Mouse (Mus musculus) embryonic facial prominence, embryonic 13.5 days (tissue): ENCODE data around the gene Diaph3. TPM values are rescaled to one million over a fixed set of nuclear protein-coding genes. Genes with fewer than 3 reads are reported as not detected.

ENCODE experiments used
- ATAC-seq: fragments of 200-750 bp; cut with Nextera tagmentation; 2 replicates; pipeline ENCODE4 v1.8.0; 2017; ENCODE audit warnings: low read depth; ENCODE audit not compliant: insufficient number of reproducible peaks, insufficient read depth, low FRiP score, low TSS enrichment
- H3K27ac ChIP-seq: fragments of 300-500 bp; sonication (generic); 2 replicates; pipeline ENCODE4 v1.5.1; 2015; ENCODE audit warnings: moderate library complexity, mild to moderate bottlenecking, inconsistent platforms
- H3K27me3 ChIP-seq: fragments of 300-500 bp; sonication (generic); 2 replicates; pipeline ENCODE4 v1.6.1; 2015; ENCODE audit warnings: mild to moderate bottlenecking, inconsistent platforms
- H3K36me3 ChIP-seq: fragments of 300-500 bp; sonication (generic); 2 replicates; pipeline ENCODE4 v1.6.1; 2015; ENCODE audit warnings: mild to moderate bottlenecking, inconsistent platforms
- H3K4me1 ChIP-seq: fragments of 300-500 bp; sonication (generic); 2 replicates; pipeline ENCODE4 v1.6.1; 2015; ENCODE audit warnings: inconsistent platforms
- H3K4me2 ChIP-seq: fragments of 300-500 bp; sonication (generic); 2 replicates; pipeline ENCODE4 v1.6.1; 2015; ENCODE audit warnings: moderate library complexity, mild to moderate bottlenecking, inconsistent platforms
- H3K4me3 ChIP-seq: fragments of 300-500 bp; sonication (generic); 2 replicates; pipeline ENCODE4 v1.5.1; 2015; ENCODE audit warnings: mild to moderate bottlenecking, inconsistent platforms
- H3K9ac ChIP-seq: fragments of 300-500 bp; sonication (generic); 2 replicates; pipeline ENCODE4 v1.6.1; 2015; ENCODE audit warnings: mild to moderate bottlenecking, inconsistent platforms
- H3K9me3 ChIP-seq: fragments of 300-500 bp; sonication (generic); 2 replicates; pipeline ENCODE4 v1.6.1; 2016; ENCODE audit warnings: inconsistent platforms
- WGBS: fragments of 180-500 bp; shearing (Covaris S2); methylation state at CpG from one replicate; pipeline ENCODE4 v1.1.7; 2015; ENCODE audit warnings: mixed read lengths; 5-methylcytosine and 5-hydroxymethylcytosine counted together
- polyA plus RNA-seq: library from polyadenylated mRNA; unstranded; fragments of >200 nt; fragmentation: Nextera tagmentation; extraction: Ambion mirVana; gene quantifications from 2 replicates; pipeline ENCODE4 v1.2.1, GENCODE M21; 2015

Diaph3 gene
- polyA plus RNA-seq, 1 experiment from 2014 or later = 14.8 TPM

DNA sequence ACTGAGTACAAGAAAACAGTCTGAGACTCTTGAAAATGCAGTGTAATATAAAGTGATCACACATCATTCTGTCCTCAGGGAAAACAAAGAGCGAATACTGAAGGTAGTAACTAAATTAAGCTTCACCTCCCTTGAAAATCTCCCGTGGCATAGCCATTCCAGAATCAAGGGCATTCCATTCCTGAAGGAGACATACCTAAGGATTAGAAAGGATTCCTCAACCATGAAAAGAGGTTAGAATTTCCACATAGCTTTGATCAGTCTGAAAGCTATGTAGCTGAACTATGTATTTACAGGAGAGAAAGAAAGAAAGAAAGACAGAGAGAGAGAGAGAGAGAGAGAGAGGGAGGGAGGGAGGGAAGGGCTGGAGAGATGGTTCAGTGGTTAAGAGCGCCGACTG is 210.3 kb downstream of the Diaph3 start:
- Histone ChIP-seq H3K4me3 (no peak overlapping the region), H3K9ac (no peak overlapping the region), H3K4me2 (no peak overlapping the region), H3K9me3 (no peaks in the 10 kb centered on the region), H3K36me3 (no peaks in the 10 kb centered on the region), H3K27me3 (no peaks in the 10 kb centered on the region), H3K4me1 (no peaks in the 10 kb centered on the region), H3K27ac (no peak overlapping the region)
- WGBS = 66% methylated on average over 4 of the region's 4 CpGs
- ATAC-seq = no peak

DNA sequence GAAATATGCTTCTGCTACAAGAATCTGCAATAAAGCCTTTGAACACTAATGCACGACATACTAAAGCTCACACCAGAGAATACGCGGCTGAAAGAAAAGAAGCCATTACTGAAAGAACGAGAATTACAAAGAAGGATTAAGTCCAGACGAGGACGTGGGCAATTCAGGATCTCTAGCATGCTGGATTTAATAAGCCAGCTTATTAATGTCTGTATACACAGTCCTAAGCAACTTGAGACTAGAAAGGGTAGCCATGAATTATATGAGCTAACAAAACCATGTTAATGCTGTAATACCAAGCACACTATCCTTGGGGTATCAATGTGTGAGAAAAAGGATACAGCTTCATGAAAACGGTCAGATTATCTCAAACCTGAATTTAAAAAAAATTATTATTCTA is 214.2 kb downstream of the Diaph3 start:
- H3K4me2 ChIP-seq = no peak overlapping the region
- no peaks in the 10 kb centered on the region for H3K4me1 ChIP-seq
- H3K27ac ChIP-seq = no peak overlapping the region
- WGBS = 57% methylated on average over 7 of the region's 7 CpGs
- no peaks in the 10 kb centered on the region for H3K27me3 ChIP-seq
- no peaks in the 10 kb centered on the region for H3K9me3 ChIP-seq
- H3K4me3 ChIP-seq = no peak overlapping the region
- no peaks in the 10 kb centered on the region for H3K36me3 ChIP-seq
- no peak overlapping the region for H3K9ac ChIP-seq
- no peak for ATAC-seq

DNA sequence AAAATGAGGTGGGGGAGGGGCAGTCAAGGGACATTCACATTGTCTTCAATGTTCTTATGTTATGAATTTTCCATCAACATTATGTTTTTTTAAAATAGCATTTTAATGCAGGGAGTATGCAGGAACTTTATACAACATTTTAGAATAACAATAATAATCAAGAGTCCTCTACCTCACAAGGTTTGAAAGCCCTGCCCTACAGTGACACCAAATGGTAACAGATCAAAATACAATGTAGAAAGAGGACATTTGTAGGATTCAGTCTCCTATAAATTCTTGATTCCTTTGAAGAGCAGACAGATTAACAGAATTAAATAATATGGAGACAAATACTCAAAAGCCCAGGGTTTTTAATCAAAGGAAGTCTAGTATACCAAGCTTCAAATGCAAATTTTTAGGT is 242.1 kb downstream of the Diaph3 start:
- Histone ChIP-seq H3K4me3 (no peak overlapping the region), H3K9me3 (no peaks in the 10 kb centered on the region), H3K4me2 (no peak overlapping the region), H3K27me3 (no peaks in the 10 kb centered on the region), H3K27ac (no peak overlapping the region), H3K9ac (no peak overlapping the region), H3K4me1 (no peaks in the 10 kb centered on the region), H3K36me3 (no peaks in the 10 kb centered on the region)
- no peak for ATAC-seq

DNA sequence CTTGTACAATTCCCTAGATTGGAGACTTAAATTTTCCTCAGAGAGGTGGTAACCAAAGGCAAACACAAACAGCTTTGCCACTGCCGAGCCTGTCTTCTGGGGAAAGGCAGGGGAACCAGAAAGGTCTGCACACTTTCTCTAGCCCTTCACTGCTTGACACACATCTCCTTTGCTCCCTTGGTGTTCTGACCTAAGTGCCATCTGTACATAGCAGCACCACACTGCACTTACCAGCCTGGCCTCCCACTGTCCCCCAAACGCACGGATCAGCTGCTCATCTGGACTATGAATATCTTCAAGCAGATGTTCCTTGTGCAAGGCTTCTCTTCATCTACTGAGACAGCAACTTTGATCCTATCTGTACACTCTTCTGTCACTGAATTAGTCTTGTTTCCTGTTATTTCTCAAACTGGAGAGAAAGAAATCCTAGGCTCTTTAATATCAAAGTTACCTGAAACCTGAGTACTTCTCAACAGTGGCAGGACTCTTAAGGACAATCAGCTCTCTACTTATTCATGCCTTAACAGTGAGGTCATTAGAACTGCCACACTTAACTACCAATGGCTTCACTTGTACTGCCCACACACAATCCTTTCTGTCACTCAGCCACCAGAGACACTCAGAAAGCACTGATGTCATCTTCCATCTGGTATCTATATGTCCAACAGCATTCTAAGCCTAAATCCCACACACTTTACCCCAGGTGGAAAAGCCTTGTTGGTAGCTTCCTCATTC is 251.8 kb downstream of the Diaph3 start:
- no peaks in the 10 kb centered on the region for H3K27me3 ChIP-seq
- ATAC-seq = no peak
- no peak overlapping the region for H3K4me2 ChIP-seq
- H3K4me1 ChIP-seq = no peaks in the 10 kb centered on the region
- WGBS = 70% methylated on average over 3 of the region's 3 CpGs
- no peak overlapping the region for H3K4me3 ChIP-seq
- H3K9ac ChIP-seq = no peak overlapping the region
- H3K27ac ChIP-seq = no peak overlapping the region
- 0 out of 2 replicates have a peak, but pooled peaks cover 3% of the 10 kb centered on the region for H3K36me3 ChIP-seq
- H3K9me3 ChIP-seq = no peaks in the 10 kb centered on the region

DNA sequence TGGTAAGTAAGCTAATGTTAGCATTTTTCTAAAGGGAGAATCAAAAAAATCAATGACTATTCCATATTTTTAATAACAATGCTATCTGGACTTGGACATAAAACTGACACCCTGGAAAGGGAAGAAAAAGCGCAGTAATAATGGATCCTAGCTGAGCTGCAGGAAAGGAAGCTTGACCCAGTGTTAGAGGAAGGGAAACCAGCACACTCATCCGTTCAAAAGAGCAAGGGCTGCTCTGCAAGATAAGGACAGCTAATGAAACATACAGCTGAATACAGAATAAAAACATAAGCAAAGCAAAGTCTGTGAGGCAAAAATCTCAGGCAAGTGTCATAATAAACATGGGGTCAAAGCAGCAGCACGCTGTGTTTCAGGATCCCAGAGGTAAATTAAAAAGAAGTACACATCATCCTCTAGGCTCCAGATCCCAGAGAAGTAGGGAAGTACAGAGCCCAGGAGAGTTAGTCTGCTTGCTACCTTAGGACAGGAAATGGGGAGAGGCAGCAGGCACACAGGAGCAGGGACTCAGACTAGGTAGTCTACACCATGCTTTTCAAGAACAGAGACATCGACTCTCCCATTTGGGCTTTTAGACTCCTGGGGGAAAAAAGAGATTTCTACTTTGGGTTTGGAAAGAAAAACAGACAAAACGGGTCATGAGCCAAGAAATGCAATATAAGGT is 255.5 kb downstream of the Diaph3 start:
- H3K9ac ChIP-seq = no peak overlapping the region
- no peak for ATAC-seq
- no peak overlapping the region for H3K4me2 ChIP-seq
- no peaks in the 10 kb centered on the region for H3K4me1 ChIP-seq
- H3K27ac ChIP-seq = no peak overlapping the region
- 84% methylated on average over 5 of the region's 5 CpGs for WGBS
- no peaks in the 10 kb centered on the region for H3K27me3 ChIP-seq
- H3K36me3 ChIP-seq = no peaks in the 10 kb centered on the region
- no peak overlapping the region for H3K4me3 ChIP-seq
- H3K9me3 ChIP-seq = no peaks in the 10 kb centered on the region

DNA sequence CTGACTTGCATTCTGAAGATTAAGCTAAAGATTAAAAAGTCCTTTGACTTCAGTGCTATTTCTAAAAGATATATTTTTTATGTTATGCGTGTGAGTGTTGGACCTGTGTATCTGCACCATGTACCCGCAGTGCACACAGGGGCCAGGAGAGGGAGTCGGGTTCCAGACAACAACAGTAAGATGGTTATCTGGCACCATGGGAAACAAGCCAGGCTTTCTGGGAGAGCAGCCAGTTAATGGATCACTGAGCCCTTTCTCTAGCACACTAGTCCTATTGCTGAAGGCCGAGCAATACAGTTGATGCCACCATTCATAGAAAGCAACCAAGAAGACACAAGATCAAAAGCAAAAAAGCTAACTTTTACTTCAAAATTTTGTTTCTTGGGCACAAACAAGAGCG is 271.5 kb downstream of the Diaph3 start:
- no peak overlapping the region for H3K4me2 ChIP-seq
- no peaks in the 10 kb centered on the region for H3K27me3 ChIP-seq
- H3K9ac ChIP-seq = no peak overlapping the region
- H3K4me1 ChIP-seq = no peaks in the 10 kb centered on the region
- WGBS = 88% methylated on average over 5 of the region's 5 CpGs
- H3K4me3 ChIP-seq = no peak overlapping the region
- no peak overlapping the region for H3K27ac ChIP-seq
- H3K9me3 ChIP-seq = no peaks in the 10 kb centered on the region
- no peaks in the 10 kb centered on the region for H3K36me3 ChIP-seq
- ATAC-seq = no peak

DNA sequence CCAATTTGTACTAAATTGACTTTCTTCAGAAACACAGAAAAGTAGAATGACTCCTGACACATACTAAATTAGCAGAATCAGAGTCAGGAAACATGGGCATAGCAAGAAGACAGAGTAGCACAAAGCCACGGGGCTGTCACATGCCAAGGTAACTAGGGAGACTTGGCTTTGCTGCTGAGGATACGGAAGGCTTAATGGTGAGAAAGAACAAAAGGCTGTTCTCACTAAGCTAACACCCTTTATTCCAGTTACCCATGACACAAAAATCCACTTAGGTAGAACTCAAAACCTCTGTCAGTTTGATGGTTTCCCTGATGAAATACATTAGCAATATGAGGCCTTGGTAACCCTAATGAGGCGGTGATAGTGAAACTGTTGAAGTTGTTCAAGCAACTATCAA is 273.9 kb downstream of the Diaph3 start:
- H3K36me3 ChIP-seq = no peaks in the 10 kb centered on the region
- H3K4me2 ChIP-seq = no peak overlapping the region
- ATAC-seq = no peak
- no peak overlapping the region for H3K4me3 ChIP-seq
- no peaks in the 10 kb centered on the region for H3K4me1 ChIP-seq
- 79% methylated on average over 3 of the region's 3 CpGs for WGBS
- no peaks in the 10 kb centered on the region for H3K9me3 ChIP-seq
- no peak overlapping the region for H3K27ac ChIP-seq
- H3K9ac ChIP-seq = no peak overlapping the region
- H3K27me3 ChIP-seq = no peaks in the 10 kb centered on the region

DNA sequence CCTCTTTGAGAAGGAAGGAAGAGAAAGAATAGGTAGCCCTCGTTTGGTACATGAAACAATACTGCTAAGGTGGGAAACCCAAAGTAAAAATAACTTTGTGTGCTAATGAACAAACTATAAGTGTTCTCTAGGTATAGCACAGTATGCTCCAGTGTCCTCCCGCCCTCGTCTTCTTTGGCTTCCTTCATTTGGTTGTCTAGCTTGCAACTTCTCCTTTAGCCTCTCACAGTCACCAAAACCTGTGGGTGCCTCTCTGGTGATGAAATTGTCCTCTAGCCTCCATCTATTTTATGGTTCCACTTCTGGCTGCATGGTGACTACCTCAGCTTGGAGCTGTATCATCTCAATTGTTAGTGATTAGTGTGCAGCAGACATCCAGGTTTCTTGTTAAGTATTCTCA is 277.0 kb downstream of the Diaph3 start:
- Histone ChIP-seq H3K36me3 (no peaks in the 10 kb centered on the region), H3K9ac (no peak overlapping the region), H3K9me3 (no peaks in the 10 kb centered on the region), H3K4me3 (no peak overlapping the region), H3K27me3 (no peaks in the 10 kb centered on the region), H3K27ac (no peak overlapping the region), H3K4me1 (no peaks in the 10 kb centered on the region), H3K4me2 (no peak overlapping the region)
- 87% methylated on average over 3 of the region's 3 CpGs for WGBS
- ATAC-seq = no peak

DNA sequence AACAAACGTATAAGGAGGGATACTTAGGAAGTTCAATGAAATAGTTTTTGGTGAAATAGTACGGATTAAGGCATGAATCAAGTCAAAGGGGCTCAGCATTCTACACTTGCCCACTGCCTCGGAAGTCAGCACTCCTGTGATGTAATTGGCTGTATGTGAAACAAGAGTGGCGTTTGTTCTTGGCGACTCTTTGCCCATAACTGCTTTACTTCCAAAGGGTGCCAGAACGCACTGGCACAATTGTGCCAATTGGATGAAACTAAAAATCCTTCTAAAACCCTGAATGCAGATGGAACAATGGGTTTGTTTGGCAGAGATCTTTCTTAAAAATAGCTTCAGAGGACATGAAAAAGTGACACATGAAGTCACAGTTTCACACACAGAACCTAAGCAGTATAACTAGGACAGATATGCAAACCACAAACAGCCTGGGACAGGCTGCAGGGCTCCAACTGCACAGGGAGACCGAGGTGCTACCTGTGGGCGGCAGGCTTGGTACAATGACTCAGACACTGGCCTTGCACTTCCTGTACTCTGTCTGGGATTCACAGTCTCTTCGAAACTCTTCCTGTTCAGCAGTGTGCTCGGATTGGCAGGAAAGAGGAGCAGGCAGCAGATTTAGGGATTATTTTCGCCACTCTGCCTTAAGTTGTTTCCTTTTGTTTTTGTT is 279.6 kb downstream of the Diaph3 start:
- ATAC-seq = no peak
- Histone ChIP-seq H3K4me3 (no peak overlapping the region), H3K27ac (no peak overlapping the region), H3K9me3 (no peaks in the 10 kb centered on the region), H3K9ac (no peak overlapping the region), H3K36me3 (no peaks in the 10 kb centered on the region), H3K27me3 (no peaks in the 10 kb centered on the region), H3K4me2 (no peak overlapping the region), H3K4me1 (no peaks in the 10 kb centered on the region)
- WGBS = 83% methylated on average over 11 of the region's 11 CpGs

DNA sequence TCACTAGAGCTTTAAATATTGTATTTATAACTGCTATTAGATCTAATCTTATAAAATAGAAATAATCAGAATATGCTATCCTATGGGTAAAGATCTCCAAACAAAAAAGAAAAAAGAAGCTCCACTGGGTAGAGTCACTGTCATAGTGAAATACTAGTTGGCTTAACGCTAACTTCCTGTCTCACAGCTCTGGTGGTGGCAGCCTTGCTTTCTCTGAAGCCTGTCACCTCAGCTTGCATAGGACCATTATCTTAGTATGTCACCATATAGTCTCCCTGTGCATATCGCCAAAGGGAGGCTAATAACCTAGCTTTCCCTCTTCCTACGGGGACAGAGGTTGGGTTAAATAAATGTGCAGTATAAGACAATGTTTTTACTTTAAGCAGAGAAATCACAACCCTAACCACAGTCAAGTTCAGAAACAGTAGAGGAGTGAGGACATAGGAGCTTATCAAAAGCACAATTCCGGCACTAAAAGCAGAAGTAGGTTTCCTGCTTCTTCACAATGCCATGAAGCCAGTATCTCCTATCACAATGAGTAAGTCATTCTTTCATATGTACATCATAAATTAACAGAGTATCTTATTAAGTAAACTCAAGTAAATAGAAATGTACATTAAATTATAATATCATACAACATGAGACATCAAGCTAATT is 293.8 kb downstream of the Diaph3 start:
- no peaks in the 10 kb centered on the region for H3K36me3 ChIP-seq
- H3K27ac ChIP-seq = no peak overlapping the region
- WGBS = 90% methylated on average over 4 of the region's 4 CpGs
- no peak overlapping the region for H3K4me3 ChIP-seq
- no peak overlapping the region for H3K9ac ChIP-seq
- no peak overlapping the region for H3K4me2 ChIP-seq
- no peaks in the 10 kb centered on the region for H3K4me1 ChIP-seq
- no peaks in the 10 kb centered on the region for H3K9me3 ChIP-seq
- H3K27me3 ChIP-seq = no peaks in the 10 kb centered on the region
- no peak for ATAC-seq

DNA sequence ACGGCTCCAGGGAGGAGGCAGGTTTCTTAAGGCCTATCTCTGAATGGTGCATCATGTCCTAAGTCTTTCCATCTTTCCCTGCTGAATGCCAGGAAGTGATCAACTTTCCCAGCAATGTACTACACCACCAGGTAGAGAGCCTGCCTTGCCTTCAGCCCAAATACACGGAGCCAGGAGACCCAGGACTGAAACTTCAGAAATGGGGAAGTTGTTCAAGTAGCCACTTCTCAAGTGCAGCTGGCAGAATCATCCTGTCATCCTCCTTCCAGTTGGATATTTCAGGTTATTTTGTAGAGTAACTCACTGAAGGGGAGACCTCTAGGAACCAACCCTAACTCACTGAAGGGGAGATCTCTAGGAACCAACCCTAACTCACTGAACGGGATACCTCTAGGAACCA is 297.0 kb downstream of the Diaph3 start:
- H3K27ac ChIP-seq = no peak overlapping the region
- no peak overlapping the region for H3K9ac ChIP-seq
- no peak overlapping the region for H3K4me3 ChIP-seq
- ATAC-seq = no peak
- H3K36me3 ChIP-seq = no peaks in the 10 kb centered on the region
- no peaks in the 10 kb centered on the region for H3K27me3 ChIP-seq
- no peaks in the 10 kb centered on the region for H3K4me1 ChIP-seq
- no peak overlapping the region for H3K4me2 ChIP-seq
- WGBS = 91% methylated on average over 3 of the region's 3 CpGs
- H3K9me3 ChIP-seq = no peaks in the 10 kb centered on the region
